Mouse (Mus musculus) CH12.LX (cell line): ENCODE measurements around the gene Renbp.

Experiments used
- CTCF ChIP-seq, 2 experiments: IDR thresholded peaks in 1 of 2; conservative IDR thresholded peaks in 1 of 2; 2 replicates each; pipeline ENCODE4 v1.5.1; 2011 to 2012; ENCODE audit warnings: low read depth in 2 of 2, low read length in 2 of 2, improper control_type of control experiment in 1 of 2, inconsistent platforms in 1 of 2, mild to moderate bottlenecking in 1 of 2, moderate library complexity in 1 of 2
- ELF1 ChIP-seq: IDR thresholded peaks from 2 replicates; pipeline ENCODE4 v1.6.1; 2014; ENCODE audit warnings: low read depth, mild to moderate bottlenecking, inconsistent platforms, low read length, improper control_type of control experiment
- EP300 ChIP-seq: IDR thresholded peaks from 2 replicates; pipeline ENCODE4 v1.6.1; 2011; ENCODE audit warnings: low read length, improper control_type of control experiment
- ETS1 ChIP-seq: conservative IDR thresholded peaks from 2 replicates; pipeline ENCODE4 v1.6.1; 2012; ENCODE audit warnings: low read depth, mild to moderate bottlenecking, inconsistent platforms, low read length, improper control_type of control experiment, moderate library complexity
- JUN ChIP-seq: IDR thresholded peaks from 2 replicates; pipeline ENCODE4 v1.6.1; 2011; ENCODE audit warnings: low read depth, mild to moderate bottlenecking, low read length, improper control_type of control experiment, moderate library complexity; ENCODE audit not compliant: insufficient read depth
- JUND ChIP-seq: conservative IDR thresholded peaks from 2 replicates; pipeline ENCODE4 v1.6.1; 2011; ENCODE audit warnings: low read depth, low read length, improper control_type of control experiment
- KAT2A ChIP-seq: IDR thresholded peaks from 2 replicates; pipeline ENCODE4 v1.6.1; 2012; ENCODE audit warnings: low read length, improper control_type of control experiment, inconsistent platforms; ENCODE audit not compliant: insufficient replicate concordance
- POLR2AphosphoS2 ChIP-seq: IDR thresholded peaks from 2 replicates; pipeline ENCODE4 v1.6.1; 2011; ENCODE audit warnings: low read depth, low read length, improper control_type of control experiment
- RAD21 ChIP-seq: IDR thresholded peaks from 2 replicates; pipeline ENCODE4 v1.6.1; 2011; ENCODE audit warnings: low read depth, mild to moderate bottlenecking, low read length, improper control_type of control experiment, moderate library complexity

DNA sequence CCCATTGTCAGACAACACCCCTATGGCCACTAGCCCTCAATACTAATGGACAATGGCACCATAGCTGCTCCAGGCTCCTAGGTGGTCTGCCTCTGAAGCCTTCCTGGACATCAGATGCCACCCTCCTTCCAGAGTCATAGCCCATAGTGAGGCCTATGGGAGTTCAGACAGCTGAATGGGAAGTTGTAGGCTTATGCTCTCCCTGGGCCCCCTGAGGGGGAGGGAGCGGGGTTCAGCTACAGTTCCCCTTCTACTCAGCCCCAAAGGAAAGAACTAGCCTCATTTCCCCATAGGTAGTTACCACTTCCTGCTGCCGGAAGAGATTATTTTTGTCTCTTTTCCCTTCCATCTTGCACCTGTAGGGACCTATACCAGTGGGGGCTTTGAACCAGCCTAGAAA is 19.1 kb downstream of the Renbp start:
- TF ChIP-seq CTCF (conservative IDR thresholded peaks at IDR 0.05 in 1 of 2, IDR thresholded peaks at IDR 0.05 in 1 of 2; ENCODE audit: low read depth in 2 of 2, low read length in 2 of 2) (no peak), KAT2A (no peak), ELF1 (no peak), ETS1 (no peak), EP300 (peak; percentile 51; the same call in 1 of the 2 replicates), RAD21 (no peak), JUND (no peak), POLR2AphosphoS2 (no peak), JUN (no peak)
